Mouse (Mus musculus): ENCODE results near the gene Ass1. TPM values are rescaled to one million over a fixed set of nuclear protein-coding genes. Genes with fewer than 3 reads are reported as not detected.

Gene Ass1
- polyA plus RNA-seq, 1 experiment = 43.7 TPM

DNA sequence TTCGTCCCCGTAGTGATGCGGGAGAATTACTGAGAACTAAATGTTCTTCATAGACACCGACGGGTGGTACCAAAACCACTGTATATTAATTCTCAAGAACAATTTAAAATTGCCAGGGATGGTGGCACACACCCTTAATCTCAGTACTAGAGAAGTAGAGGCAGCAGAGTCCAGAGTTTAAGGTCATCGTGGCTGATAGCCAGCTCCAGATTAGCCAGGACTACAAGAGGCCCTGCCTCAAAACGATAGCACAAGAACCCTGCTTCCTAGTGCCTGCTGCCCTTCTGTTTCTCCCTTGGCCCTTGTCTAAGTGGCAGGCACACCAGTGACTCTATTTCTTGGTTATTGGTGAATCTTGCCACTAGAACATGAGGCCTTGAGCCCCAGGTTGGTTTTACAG is 9.1 kb upstream of the Ass1 start:
- peaks cover 1% of the 10 kb centered on the region for H3K4me1 ChIP-seq (ENCODE audit: control insufficient read depth, insufficient read depth, low read length)
- WGBS = 84% methylated on average over 7 of the region's 7 CpGs
- TF ChIP-seq CTCF (IDR thresholded peaks at IDR 0.05; ENCODE audit: control insufficient read depth, insufficient read depth, low read length) (no peak), POLR2A (IDR thresholded peaks at IDR 0.05; ENCODE audit: borderline replicate concordance, control insufficient read depth, low read depth, low read length) (no peak)
- no peak overlapping the region for H3K4me3 ChIP-seq (replicated peaks; ENCODE audit: control insufficient read depth, low read depth, low read length)
- no peak overlapping the region for H3K27ac ChIP-seq (ENCODE audit: control insufficient read depth, insufficient read depth, low read depth, low read length, poor library complexity)

DNA sequence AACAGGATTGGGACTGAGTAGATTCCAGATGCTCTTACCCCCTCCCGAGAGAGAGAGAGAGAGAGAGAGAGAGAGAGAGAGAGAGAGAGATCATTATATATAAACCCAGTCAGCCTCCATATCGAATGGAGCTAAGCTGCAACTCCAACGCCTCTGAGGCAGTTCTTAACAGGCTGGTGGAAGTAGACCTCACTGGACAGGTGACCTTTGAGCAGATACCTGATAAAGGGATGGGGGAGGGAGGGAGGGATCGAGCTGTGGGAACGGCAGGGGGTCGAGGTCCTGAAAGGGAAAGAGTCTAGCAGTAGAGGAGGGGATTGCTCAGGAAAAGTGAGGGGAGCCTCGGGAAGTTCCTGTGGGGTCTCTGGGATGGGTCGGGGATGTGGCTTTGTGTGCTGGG is 8.0 kb upstream of the Ass1 start:
- H3K4me1 ChIP-seq (ENCODE audit: control insufficient read depth, insufficient read depth, low read length) = peaks cover 1% of the 10 kb centered on the region
- no peak overlapping the region for H3K4me3 ChIP-seq (replicated peaks; ENCODE audit: control insufficient read depth, low read depth, low read length)
- 75% methylated on average over 8 of the region's 8 CpGs for WGBS
- TF ChIP-seq POLR2A (IDR thresholded peaks at IDR 0.05; ENCODE audit: borderline replicate concordance, control insufficient read depth, low read depth, low read length) (no peak), CTCF (IDR thresholded peaks at IDR 0.05; ENCODE audit: control insufficient read depth, insufficient read depth, low read length) (no peak)
- H3K27ac ChIP-seq (ENCODE audit: control insufficient read depth, insufficient read depth, low read depth, low read length, poor library complexity) = no peak overlapping the region

DNA sequence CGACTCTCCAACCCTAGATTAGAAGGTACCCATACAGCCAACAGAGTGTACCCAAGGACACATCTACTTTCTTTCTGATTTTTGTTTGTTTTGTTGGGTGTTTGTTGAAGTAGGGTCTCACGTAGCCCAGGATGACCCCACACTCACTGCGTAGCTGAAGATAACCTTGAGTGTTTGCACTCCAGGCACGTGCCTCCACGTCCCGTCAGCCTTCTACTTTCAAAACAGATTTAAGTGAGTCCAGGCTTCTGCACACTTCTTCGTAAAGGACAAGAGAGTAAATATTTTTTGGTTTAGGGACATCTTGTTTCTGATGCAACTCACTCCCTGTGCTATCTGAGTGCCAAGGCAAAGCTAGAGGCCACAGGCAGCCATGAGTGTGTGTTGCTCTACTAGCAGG is 6.8 kb upstream of the Ass1 start:
- H3K27ac ChIP-seq (ENCODE audit: control insufficient read depth, insufficient read depth, low read depth, low read length, poor library complexity) = no peak overlapping the region
- 84% methylated on average over 7 of the region's 7 CpGs for WGBS
- no peak for TF ChIP-seq POLR2A (IDR thresholded peaks at IDR 0.05; ENCODE audit: borderline replicate concordance, control insufficient read depth, low read depth, low read length)
- no peak for TF ChIP-seq CTCF (IDR thresholded peaks at IDR 0.05; ENCODE audit: control insufficient read depth, insufficient read depth, low read length)
- H3K4me3 ChIP-seq (replicated peaks; ENCODE audit: control insufficient read depth, low read depth, low read length) = no peak overlapping the region
- H3K4me1 ChIP-seq (ENCODE audit: control insufficient read depth, insufficient read depth, low read length) = peaks cover 1% of the 10 kb centered on the region

DNA sequence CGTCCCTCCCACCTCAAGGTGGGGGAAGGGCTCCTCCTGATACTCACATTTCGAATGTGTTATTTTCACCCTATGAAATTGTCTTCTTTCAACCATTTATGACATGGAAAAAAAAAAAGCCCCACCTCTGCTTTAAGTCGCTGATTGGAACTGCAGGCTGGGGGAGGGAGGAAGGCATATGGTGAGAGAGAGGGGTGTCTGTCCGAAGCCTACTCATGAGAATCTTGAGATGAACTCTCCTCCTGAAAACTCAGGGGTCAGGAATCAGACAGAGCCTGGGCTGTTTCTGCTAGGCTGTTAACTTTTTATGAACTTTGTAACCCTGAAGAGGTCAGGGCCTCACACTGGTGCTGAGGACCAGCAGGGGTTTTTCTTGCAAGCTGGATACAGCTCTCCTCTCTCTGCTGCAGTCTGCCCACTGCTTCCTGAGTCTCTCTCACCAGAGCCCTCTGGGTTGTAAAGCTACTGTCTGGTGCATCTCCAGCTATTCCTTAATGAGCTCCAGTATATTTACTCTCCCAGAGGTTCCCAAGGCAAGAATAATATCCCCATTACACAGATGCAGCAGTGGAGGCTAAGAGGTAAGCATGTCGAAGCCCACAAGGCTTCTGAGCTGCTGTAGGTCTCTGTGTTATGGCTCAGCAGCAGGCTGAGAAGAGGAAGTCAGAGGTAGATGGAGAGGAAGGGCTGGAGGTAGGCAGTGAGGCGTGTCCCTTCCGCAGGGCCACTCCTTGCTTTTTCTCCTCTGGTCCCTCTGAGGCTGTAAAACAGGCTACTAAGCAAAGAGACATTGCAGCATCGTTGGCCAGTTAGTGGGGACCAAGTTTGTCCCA is 6.1 kb upstream of the Ass1 start:
- Histone ChIP-seq H3K4me1 (ENCODE audit: control insufficient read depth, insufficient read depth, low read length) (peaks cover under 1% of the 10 kb centered on the region), H3K4me3 (replicated peaks; ENCODE audit: control insufficient read depth, low read depth, low read length) (no peak overlapping the region), H3K27ac (ENCODE audit: control insufficient read depth, insufficient read depth, low read depth, low read length, poor library complexity) (no peak overlapping the region)
- TF ChIP-seq CTCF (IDR thresholded peaks at IDR 0.05; ENCODE audit: control insufficient read depth, insufficient read depth, low read length) (no peak), POLR2A (IDR thresholded peaks at IDR 0.05; ENCODE audit: borderline replicate concordance, control insufficient read depth, low read depth, low read length) (no peak)
- WGBS = 35% methylated on average over 8 of the region's 8 CpGs

DNA sequence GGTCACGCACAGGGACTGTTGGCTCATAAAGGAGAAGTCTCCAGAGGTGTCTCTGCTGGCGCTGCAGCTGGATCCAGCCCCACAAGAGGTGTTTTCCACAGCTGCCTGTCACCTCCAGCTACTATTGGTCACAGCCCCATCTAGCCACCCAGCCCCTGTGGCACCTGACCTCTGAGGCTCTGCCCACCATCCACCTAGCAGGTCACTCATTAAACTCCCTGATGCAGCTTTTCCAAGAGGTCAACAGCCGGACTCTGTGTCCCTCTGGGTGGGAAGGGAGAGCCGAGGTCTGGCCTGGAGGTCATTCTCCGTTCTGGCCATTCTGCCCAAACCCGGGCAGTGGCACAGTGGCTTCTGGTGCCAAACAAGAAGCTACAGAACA is 5.5 kb upstream of the Ass1 start:
- H3K27ac ChIP-seq (ENCODE audit: control insufficient read depth, insufficient read depth, low read depth, low read length, poor library complexity) = no peak overlapping the region
- TF ChIP-seq POLR2A (IDR thresholded peaks at IDR 0.05; ENCODE audit: borderline replicate concordance, control insufficient read depth, low read depth, low read length) (no peak), CTCF (IDR thresholded peaks at IDR 0.05; ENCODE audit: control insufficient read depth, insufficient read depth, low read length) (no peak)
- no peaks in the 10 kb centered on the region; the same call in 1 of the 2 replicates for H3K4me1 ChIP-seq (ENCODE audit: control insufficient read depth, insufficient read depth, low read length)
- H3K4me3 ChIP-seq (replicated peaks; ENCODE audit: control insufficient read depth, low read depth, low read length) = no peak overlapping the region
- WGBS = 59% methylated on average over 6 of the region's 6 CpGs

DNA sequence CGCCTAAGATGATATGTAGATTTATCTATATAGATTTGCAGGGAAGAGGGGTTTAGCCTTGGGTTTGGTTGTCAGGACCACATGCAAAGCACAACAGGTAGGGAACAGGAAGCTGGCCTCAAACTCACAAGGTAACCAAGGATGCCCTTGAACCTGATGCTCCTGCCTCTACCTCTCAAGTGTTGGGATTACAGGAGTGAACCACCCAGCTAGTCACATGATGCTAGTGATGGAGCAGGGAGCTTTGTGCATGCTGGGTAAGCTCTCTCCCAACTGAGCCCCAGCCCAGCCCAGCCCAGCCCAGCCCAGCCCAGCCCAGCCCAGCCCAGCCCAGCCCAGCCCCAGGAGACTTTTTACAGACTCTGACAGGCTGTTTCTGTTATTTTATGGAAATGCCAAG is 2.5 kb upstream of the Ass1 start:
- no peaks in the 10 kb centered on the region; the same call in 1 of the 2 replicates for H3K4me1 ChIP-seq (ENCODE audit: control insufficient read depth, insufficient read depth, low read length)
- H3K4me3 ChIP-seq (replicated peaks; ENCODE audit: control insufficient read depth, low read depth, low read length) = no peak overlapping the region
- H3K27ac ChIP-seq (ENCODE audit: control insufficient read depth, insufficient read depth, low read depth, low read length, poor library complexity) = no peak overlapping the region
- TF ChIP-seq POLR2A (IDR thresholded peaks at IDR 0.05; ENCODE audit: borderline replicate concordance, control insufficient read depth, low read depth, low read length) (no peak), CTCF (IDR thresholded peaks at IDR 0.05; ENCODE audit: control insufficient read depth, insufficient read depth, low read length) (no peak)
- WGBS = 68% methylated on average over 1 of the region's 1 CpGs

DNA sequence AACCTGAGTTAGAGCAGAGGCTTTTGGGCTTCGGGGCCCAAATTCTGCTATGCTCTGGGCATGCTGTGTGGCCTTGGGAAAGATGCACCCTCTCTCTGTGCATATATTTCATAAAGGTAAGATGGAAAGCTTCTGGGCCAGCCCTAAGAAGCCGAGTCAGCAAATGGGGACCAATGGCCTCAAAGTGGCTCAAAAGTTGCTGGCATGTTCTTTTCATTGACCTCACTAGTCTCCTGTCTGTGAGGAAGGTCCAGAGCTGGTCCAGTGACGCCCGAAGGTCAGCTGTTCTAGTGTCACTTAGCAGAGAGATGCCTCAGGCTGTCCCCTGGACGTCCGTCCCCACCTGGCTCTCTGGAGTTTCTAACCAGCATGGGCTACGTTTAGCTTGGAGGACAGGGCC is 1.1 kb upstream of the Ass1 start:
- TF ChIP-seq CTCF (IDR thresholded peaks at IDR 0.05; ENCODE audit: control insufficient read depth, insufficient read depth, low read length) (no peak), POLR2A (IDR thresholded peaks at IDR 0.05; ENCODE audit: borderline replicate concordance, control insufficient read depth, low read depth, low read length) (no peak)
- no peaks in the 10 kb centered on the region; the same call in 1 of the 2 replicates for H3K4me1 ChIP-seq (ENCODE audit: control insufficient read depth, insufficient read depth, low read length)
- H3K27ac ChIP-seq (ENCODE audit: control insufficient read depth, insufficient read depth, low read depth, low read length, poor library complexity) = no peak overlapping the region
- WGBS = 85% methylated on average over 7 of the region's 7 CpGs
- H3K4me3 ChIP-seq (replicated peaks; ENCODE audit: control insufficient read depth, low read depth, low read length) = no peak overlapping the region

DNA sequence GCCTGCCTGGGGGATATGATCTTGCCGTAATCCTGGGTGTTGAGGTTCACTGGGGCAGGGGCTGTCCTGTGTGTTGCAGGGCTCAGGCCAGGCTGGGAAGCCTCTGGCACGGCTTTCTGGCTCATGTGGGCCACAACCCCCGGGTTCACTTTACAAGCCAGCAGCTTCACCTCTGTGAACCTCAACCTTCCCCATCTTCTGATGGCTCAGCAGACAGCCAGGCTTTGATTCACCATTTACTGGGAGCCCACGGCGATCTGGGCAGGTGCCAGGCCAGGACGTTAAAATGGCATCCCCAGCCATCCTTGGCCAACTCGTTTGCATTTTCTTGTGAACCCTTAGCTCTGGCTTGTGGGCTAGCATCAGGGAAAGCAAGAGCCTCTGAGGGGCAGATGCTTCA is 527 bp upstream of the Ass1 start:
- Histone ChIP-seq H3K4me1 (ENCODE audit: control insufficient read depth, insufficient read depth, low read length) (no peaks in the 10 kb centered on the region; the same call in 1 of the 2 replicates), H3K27ac (ENCODE audit: control insufficient read depth, insufficient read depth, low read depth, low read length, poor library complexity) (no peak overlapping the region), H3K4me3 (replicated peaks; ENCODE audit: control insufficient read depth, low read depth, low read length) (no peak overlapping the region)
- WGBS = 37% methylated on average over 7 of the region's 7 CpGs
- TF ChIP-seq CTCF (IDR thresholded peaks at IDR 0.05; ENCODE audit: control insufficient read depth, insufficient read depth, low read length) = no peak
- no peak for TF ChIP-seq POLR2A (IDR thresholded peaks at IDR 0.05; ENCODE audit: borderline replicate concordance, control insufficient read depth, low read depth, low read length)

Measured in bone marrow, adult 2 months (tissue).